Mouse (Mus musculus) fibroblast of lung, adult 2 months (primary cell): ENCODE data around the gene Gchfr.

Source experiments
- DNase-seq: peaks from one replicate; pipeline ENCODE4 v3.0.0-alpha.2; 2011; ENCODE audit warnings: low read depth

Gchfr gene

GRCm38 (mm10) chr2:119173991-119174651 is 6.5 kb downstream of the Gchfr start, which contains the start of gene Gm14137:
TSS of gene Gm14137 (plus strand) at chr2:119174509.
- peak; percentile 88 for DNase-seq

DNA sequence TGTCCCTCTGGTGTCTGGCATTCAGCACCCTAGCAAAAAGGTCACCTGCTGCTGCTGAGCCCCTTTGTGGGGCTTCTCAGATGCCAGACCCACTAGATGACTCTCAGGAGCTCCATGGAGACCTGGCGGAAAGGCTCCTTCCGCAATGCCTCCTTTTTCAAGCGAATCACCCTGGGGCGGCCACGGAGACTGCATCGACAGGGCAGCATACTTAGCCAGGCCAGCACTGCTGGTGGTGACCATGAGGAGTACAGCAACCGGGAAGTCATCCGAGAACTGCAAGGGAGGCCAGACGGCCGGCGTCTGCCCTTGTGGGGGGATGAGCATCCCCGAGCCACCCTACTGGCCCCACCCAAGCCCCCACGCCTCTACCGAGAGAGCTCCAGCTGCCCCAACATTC is 7.3 kb downstream of the Gchfr start:
- DNase-seq = no peak

DNA sequence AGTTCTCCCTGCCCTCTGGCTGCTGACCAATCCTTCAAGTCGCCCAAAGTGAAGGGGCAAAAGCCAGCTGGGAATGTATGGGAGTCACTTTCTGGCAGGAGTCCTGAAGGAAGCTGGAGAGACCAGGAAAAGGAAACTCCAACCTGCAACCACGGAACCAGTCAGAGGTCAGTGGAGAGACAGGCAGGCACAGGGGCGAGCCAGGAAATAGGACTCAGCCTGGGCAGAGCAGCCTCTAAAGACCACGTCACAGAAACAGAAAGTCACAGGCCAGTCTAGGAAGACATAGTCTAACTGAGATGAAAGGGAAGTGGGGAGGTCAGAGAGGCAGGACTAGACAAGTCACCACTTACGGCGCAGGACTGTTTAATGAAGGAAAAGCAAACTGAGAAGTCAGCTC is 8.0 kb downstream of the Gchfr start:
- no peak for DNase-seq

DNA sequence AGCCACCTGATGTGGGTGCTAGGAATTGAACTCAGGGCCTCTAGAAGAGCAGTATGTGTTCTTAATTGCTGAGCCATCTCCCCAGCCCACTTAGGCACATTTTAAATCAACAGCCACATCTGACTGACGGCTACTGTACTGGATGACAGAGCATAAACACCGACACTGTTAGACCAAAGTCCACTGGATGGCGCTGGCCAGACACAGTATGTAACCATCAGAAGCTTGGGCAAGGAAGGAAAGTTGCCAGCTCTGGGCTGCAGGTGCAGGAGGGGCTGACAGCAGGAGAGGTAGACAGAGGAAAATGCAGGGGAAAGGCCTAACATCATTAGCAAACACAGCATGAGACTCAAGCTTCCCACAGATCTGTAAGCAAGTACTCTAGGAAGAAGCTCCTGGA is 9.2 kb downstream of the Gchfr start:
- no peak for DNase-seq

DNA sequence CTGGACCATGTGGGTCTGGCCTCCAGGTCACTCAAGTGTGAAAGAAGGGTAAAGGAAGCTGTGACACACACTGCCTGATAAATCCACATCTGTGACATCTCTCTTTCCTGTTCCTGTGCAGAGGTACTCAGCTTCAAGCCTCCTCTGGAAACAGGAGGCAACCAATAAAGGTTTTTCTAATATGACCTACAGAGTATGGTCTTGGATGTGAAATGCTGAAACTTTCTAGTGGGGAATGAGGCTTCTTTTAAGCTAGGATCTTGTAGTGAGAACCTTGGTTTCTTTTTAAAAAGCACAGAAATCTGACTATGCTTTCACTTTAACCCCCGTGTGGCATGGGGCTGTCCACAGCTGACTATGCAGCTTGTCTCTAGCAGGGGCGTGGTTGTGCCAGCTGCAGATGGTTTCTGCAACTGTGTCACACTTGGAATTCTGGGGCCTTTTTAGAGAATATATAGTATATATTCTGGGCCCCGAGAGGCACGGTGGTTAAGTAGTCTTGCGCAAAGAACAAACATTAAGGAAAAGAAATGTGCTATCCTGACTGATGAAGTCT is 9.9 kb downstream of the Gchfr start:
- DNase-seq = no peak

GRCm38 (mm10) chr2:119182914-119183313 is 15.3 kb downstream of the Gchfr start:
- no peak for DNase-seq

DNA sequence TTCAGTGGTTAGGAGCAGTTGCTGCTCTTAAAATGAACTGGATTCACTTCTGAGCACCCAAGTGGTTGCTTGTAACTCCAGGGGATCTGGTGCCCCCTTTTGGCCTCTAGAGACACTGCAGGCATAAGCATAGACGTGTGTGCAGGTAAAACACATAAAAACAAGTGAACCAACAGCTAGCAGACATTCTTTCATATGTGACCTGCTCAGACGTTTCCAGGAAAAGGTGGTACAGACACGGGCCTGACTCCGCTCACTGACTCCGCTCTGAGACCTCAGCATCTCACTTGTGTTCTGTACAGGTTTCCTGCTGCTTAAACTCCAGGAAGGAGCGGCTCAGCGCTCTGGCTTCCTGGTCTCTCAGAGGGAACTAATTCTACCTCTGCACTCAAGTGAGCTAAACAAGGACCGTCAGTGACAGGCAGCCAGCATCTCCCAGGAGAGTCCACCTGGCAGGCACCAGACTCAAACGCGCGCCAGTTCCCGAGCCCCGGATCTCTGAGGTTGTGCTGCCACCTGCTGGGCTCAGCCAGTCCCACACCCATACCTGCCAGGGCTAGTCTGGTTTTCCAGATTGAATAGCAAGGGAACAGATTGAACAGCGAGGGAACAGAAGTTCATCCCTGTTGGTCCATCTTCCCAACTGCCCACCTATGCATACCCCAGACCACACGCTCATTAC is 21.6 kb downstream of the Gchfr start:
- DNase-seq = no peak

GRCm38 (mm10) chr2:119190969-119191368 is 23.4 kb downstream of the Gchfr start:
- no peak for DNase-seq

DNA sequence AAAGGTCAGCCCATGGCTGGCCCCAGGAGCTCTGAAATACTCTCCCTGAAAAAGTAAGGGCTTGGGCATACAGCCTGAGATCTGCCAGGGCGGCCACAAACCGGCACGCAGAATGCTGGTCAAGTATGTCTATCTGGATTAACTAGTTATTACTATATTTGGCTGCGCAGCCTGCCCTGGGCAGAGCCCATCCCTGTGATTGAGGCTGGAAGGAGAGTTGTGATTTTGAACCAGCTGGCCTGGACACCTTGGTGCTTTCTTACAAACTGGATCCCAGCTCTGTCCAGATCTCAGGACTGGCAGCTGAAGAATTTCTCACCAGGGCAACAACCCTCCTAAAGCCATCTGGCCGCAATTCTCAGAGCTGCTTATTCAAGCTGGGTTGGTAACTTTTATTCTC is 26.6 kb downstream of the Gchfr start:
- no peak for DNase-seq

- DNase-seq = no peak
Measured at GRCm38 (mm10) chr2:119196316-119197108, 28.9 kb downstream of the Gchfr start.

DNA sequence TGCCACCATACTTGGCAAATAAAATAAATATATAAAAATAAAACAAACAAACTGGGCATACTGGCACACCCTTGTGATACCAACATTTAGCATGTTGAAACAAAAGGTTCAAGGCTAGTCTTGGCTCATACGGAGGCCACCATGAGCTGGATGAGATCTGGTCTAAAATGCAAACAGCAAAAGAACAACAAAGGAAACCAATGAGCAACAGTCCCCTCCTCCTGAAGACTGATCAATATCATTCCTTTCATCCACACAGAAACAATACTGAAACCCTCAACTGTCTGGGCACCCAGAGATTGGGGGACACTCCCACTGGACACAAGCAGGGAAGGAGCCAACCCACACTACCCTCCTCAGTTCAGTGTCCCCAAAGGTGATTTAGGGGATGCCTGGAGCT is 29.9 kb downstream of the Gchfr start:
- no peak for DNase-seq

GRCm38 (mm10) chr2:119198049-119198448 is 30.5 kb downstream of the Gchfr start:
- no peak for DNase-seq

GRCm38 (mm10) chr2:119198934-119199333 is 31.4 kb downstream of the Gchfr start:
- no peak for DNase-seq

DNA sequence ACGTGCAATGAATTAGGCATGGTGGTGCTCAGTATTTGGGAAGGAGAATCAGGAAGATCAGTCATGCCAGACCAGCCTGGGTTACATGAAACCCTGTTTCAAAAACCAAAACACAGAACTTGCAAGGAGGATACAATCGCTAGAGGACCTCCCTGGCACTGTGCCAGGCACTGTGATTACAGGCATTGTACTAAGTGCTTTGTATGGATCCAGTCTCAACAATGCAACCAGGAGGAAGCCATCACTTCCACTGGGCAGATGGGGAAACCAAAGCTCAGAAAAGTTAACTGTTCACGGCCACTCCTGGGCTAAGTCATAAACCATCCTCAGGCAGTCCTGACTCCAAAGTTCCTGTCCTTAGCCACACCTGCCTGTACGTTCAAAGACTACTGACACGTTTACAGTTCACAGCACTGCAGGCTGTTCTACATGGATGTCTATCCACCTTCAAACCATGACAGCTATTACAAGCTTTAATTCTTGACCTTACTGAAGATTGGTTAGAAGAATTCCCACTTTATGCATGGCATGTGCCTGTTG is 35.4 kb downstream of the Gchfr start:
- no peak for DNase-seq

DNA sequence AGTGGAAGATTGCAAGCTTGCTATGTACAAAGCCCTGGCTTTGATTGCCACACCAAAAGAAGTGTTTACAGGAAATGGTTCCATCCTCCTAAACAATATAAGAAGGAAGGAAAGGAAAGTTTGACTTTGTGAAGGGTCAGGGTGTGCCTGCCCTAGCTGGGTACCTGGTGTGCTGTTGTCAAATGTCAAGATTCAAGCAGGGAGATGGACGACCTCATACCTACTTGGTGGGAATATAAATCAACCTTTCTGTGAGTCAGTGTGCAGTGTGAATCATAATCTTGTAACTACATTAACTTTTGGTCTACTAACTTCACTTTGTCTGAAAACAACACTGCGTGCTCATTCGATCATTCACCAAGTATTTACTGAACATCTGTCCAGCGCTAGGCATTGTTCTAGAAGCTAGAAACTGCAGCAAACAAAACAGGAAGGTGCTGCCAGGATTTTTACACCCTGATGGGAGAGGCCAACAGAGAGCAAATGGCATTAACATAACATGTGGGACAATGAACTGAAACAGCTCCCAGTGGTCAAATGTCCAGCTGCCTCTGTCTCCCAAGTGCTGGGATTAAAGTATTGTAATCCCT is 36.4 kb downstream of the Gchfr start:
- no peak for DNase-seq

GRCm38 (mm10) chr2:119207961-119208343 is 40.4 kb downstream of the Gchfr start:
- no peak for DNase-seq

- peak; percentile 93 for DNase-seq
Measured at GRCm38 (mm10) chr2:119208344-119209175, 41.0 kb downstream of the Gchfr start, which contains the start of the genes Zfyve19 and Dnajc17. TSS of gene Zfyve19 (plus strand) at chr2:119208617. TSS of gene Dnajc17 (minus strand) at chr2:119208795.

GRCm38 (mm10) chr2:119209176-119209507 is 41.6 kb downstream of the Gchfr start:
- DNase-seq = no peak
